Mouse (Mus musculus) CD8-positive naive resting alpha-beta T cell, adult 57 days (primary cell): ENCODE results near the gene Esp4. TPM values are rescaled to one million over a fixed set of nuclear protein-coding genes. Genes with fewer than 3 reads are reported as not detected.

ENCODE experiments used
- total RNA-seq: library from RNA; stranded (reverse); gene quantifications from one replicate; pipeline ENCODE4 v1.2.4, GENCODE M21; 2023

The Esp4 gene
- not detected for total RNA-seq

GRCm38 (mm10) chr17:40598294-40598693 is at the start of gene Esp4:
Gene Esp4, plus strand, starts transcription at chr17:40598594.

DNA sequence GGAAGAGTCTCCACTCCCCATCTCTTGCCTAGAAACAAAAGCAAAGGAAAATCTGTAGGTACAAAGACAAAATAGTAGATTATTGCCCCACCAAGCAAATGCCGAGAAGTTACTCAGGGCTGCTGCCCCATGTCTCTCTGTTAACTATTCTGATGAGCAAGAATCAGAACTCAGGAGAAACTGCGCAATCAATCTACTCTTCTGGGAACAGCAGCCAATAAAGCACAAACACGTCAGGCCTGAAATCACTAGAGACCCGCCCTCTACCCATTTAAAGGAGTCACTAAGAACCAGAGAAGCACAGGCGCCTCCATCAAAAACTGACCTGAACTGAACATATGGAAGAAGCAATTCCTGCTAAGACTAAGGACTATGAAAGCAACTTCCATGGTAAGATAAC is 37.2 kb upstream of the Esp4 start, which contains the start of gene Esp6:
Gene Esp6, plus strand, starts transcription at position 301 of the 400 bp plus-strand sequence.

GRCm38 (mm10) chr17:40631775-40632174 is 33.4 kb downstream of the Esp4 start, which contains the start of gene Esp3:
Gene Esp3, plus strand, starts transcription at chr17:40632075.

Other genes with a start within 250 kb of the Esp4 start
- gene Esp8, start 78.6 kb upstream of the Esp4 start, total RNA-seq: not detected
- not detected for gene Esp6, start 37.1 kb upstream of the Esp4 start, total RNA-seq
- not detected for gene Esp3, start 33.5 kb downstream of the Esp4 start, total RNA-seq
- not detected for gene Esp1, start 128.5 kb downstream of the Esp4 start, total RNA-seq
- not detected for gene Crisp2, start 208.4 kb downstream of the Esp4 start, total RNA-seq
- not detected for gene Rhag, start 212.5 kb downstream of the Esp4 start, total RNA-seq